Mouse (Mus musculus) testis, adult 2 months (tissue): ENCODE data around the gene Gm21304. TPM values are rescaled to one million over a fixed set of nuclear protein-coding genes. Genes with fewer than 3 reads are reported as not detected.

Experiments used
- H3K27ac ChIP-seq: fragments of 200-500 bp; 2 replicates; pipeline ENCODE4 v1.5.1; 2012; ENCODE audit warnings: low read depth, low read length; ENCODE audit not compliant: control insufficient read depth, insufficient read depth
- H3K27me3 ChIP-seq: fragments of 200-500 bp; 2 replicates; pipeline ENCODE4 v1.6.1; 2012; ENCODE audit warnings: mild to moderate bottlenecking, low read length, moderate library complexity; ENCODE audit not compliant: control insufficient read depth, insufficient read depth
- H3K36me3 ChIP-seq: fragments of 200-500 bp; 2 replicates; pipeline ENCODE4 v1.6.1; 2012; ENCODE audit warnings: mild to moderate bottlenecking, low read length; ENCODE audit not compliant: control insufficient read depth, insufficient read depth
- H3K4me1 ChIP-seq: fragments of 200-500 bp; 2 replicates; pipeline ENCODE4 v1.6.1; 2012; ENCODE audit warnings: low read length; ENCODE audit not compliant: control insufficient read depth, insufficient read depth
- H3K4me3 ChIP-seq: fragments of 200-500 bp; 2 replicates; pipeline ENCODE4 v1.5.1; 2012; ENCODE audit warnings: low read depth, mild to moderate bottlenecking, low read length, moderate library complexity, mixed read lengths; ENCODE audit not compliant: control insufficient read depth
- CTCF ChIP-seq: fragments of 200-500 bp; IDR thresholded peaks from 2 replicates; pipeline ENCODE4 v1.5.1; 2012; ENCODE audit warnings: low read depth, mild to moderate bottlenecking, inconsistent platforms, low read length, moderate library complexity; ENCODE audit not compliant: control insufficient read depth, insufficient read depth, insufficient replicate concordance
- POLR2A ChIP-seq: fragments of 200-500 bp; IDR thresholded peaks from 2 replicates; pipeline ENCODE4 v1.6.1; 2012; ENCODE audit warnings: low read depth, mild to moderate bottlenecking, inconsistent platforms, low read length, moderate library complexity; ENCODE audit not compliant: control insufficient read depth
- polyA plus RNA-seq: library from polyadenylated mRNA; depleted of rRNA; stranded (reverse); fragments of >200 nt; gene quantifications from 2 replicates; pipeline ENCODE4 v1.2.3, GENCODE M21; 2012; rRNA removed

The Gm21304 gene
- polyA plus RNA-seq, 1 experiment = not detected

- H3K4me3 ChIP-seq = no peak overlapping the region
- H3K36me3 ChIP-seq = no peaks in the 10 kb centered on the region
- H3K4me1 ChIP-seq = no peaks in the 10 kb centered on the region
- H3K27me3 ChIP-seq = no peaks in the 10 kb centered on the region
- no peak overlapping the region for H3K27ac ChIP-seq
- no peak for TF ChIP-seq CTCF
- no peak for TF ChIP-seq POLR2A
Observed at GRCm38 (mm10) chr10:104210268-104210990, 42.1 kb downstream of the Gm21304 start.

DNA sequence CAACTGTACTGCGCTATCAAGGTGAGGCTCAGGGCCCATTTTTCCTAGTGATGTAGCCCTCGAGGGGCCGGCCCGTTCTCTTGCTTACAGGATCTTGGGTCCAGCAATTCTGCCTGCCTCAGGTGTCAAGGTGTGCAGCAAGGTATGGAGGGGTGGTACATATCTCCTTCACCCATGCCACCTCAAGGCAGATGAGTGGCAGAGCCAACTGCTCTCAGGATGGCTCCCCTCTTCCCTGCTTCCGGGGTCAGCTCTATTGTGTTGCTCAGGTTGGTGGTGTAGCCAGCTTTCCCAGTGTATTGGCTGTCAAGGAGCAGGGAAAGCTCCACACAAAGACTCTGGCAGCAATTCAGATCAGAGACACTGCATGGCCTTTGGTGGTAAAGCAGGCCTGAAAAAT is 46.2 kb downstream of the Gm21304 start:
- Histone ChIP-seq H3K4me1 (no peaks in the 10 kb centered on the region), H3K36me3 (no peaks in the 10 kb centered on the region), H3K4me3 (no peak overlapping the region), H3K27me3 (no peaks in the 10 kb centered on the region), H3K27ac (no peak overlapping the region)
- TF ChIP-seq POLR2A (no peak), CTCF (no peak)

Other genes starting within 250 kb of the Gm21304 start
- gene Gm21293, start 25.5 kb upstream of the Gm21304 start, polyA plus RNA-seq = not detected in 2 replicates
- gene Gm6763, start 17.0 kb upstream of the Gm21304 start, polyA plus RNA-seq = not detected in 2 replicates
- not detected in 2 replicates for gene Gm8764, start 8.5 kb upstream of the Gm21304 start, polyA plus RNA-seq
- not detected in 2 replicates for gene Gm21312, start 8.5 kb downstream of the Gm21304 start, polyA plus RNA-seq
- gene Gm20765, start 17.0 kb downstream of the Gm21304 start, polyA plus RNA-seq = not detected in 2 replicates
- not detected in 2 replicates for gene Gm4340, start 25.5 kb downstream of the Gm21304 start, polyA plus RNA-seq